In genomic region chr5:124043212-124043978, GRCm38 (mm10) we compare ENCODE assay signal across 9 mouse cellular contexts. TPM values are rescaled to one million over a fixed set of nuclear protein-coding genes. Genes with fewer than 3 reads are reported as not detected.
DNase-seq lines count a peak whose midpoint lies in the region; ATAC-seq and TF ChIP-seq lines count a peak whose summit lies in the region.
"Had no signal": no experiment of that assay in that cellular context is flagged by ENCODE, and none has a peak within 500 bp of the region (broad histone marks: within the 10 kb centered on the region; RNA-seq: fewer than 3 reads in every experiment).

No protein-coding gene starts in this region.

- no peak overlapping the region for H3K9ac ChIP-seq in hindbrain, postnatal 0 days (replicated peaks; ENCODE audit: low read length)
- no peak overlapping the region for H3K9ac ChIP-seq in liver, adult 2 months (ENCODE audit: low read depth, low read length)

- no peak overlapping the region for H3K4me2 ChIP-seq in hindbrain, postnatal 0 days (ENCODE audit: low read depth, low read length)

- H3K4me3 ChIP-seq in hindbrain, postnatal 0 days (ENCODE audit: low read length): no peak overlapping the region
- no peak overlapping the region for H3K4me3 ChIP-seq in liver, adult 2 months (ENCODE audit: insufficient read depth, low read depth, low read length)

- no peaks in the 10 kb centered on the region for H3K79me2 ChIP-seq in liver, adult 2 months (ENCODE audit: control insufficient read depth, insufficient read depth, low read length)

- DNase-seq in gastrocnemius, postnatal 10 days: peak; percentile 41
- DNase-seq in gastrocnemius, adult 8-10 months (ENCODE audit: low spot score in 2 of 2): no peak
- DNase-seq in adrenal gland, postnatal 36 days: peak; percentile 78 to 79
- DNase-seq in frontal cortex, postnatal 14 days (ENCODE audit: low spot score in 2 of 2): peak; percentile 66 to 78
- peak; percentile 91 for DNase-seq in hindbrain, postnatal 0 days (ENCODE audit: low spot score)
- DNase-seq in liver, adult 2 months (ENCODE audit: extremely low read depth, low read depth, low spot score): peak; percentile 66
- peak; percentile 84 to 85 for DNase-seq in right cerebral cortex, adult 2 months (ENCODE audit: low spot score in 2 of 2)
- no peak for DNase-seq in thymus, postnatal 0 days (ENCODE audit: low spot score)

- no peaks in the 10 kb centered on the region for H3K36me3 ChIP-seq in hindbrain, postnatal 0 days (ENCODE audit: insufficient read depth, low read length)
- no peaks in the 10 kb centered on the region for H3K36me3 ChIP-seq in liver, adult 2 months (ENCODE audit: control insufficient read depth, insufficient read depth, low read length)

- 20% methylated on average over 10 of the region's 10 CpGs for WGBS in hindbrain, postnatal 0 days
- WGBS in liver, adult 2 months: 38% methylated on average over 10 of the region's 10 CpGs

- peak; percentile 95 for ATAC-seq in hindbrain, postnatal 0 days

- no peak for TF ChIP-seq CTCF in hindbrain, postnatal 0 days (IDR thresholded peaks at IDR 0.05; ENCODE audit: low read depth)
- TF ChIP-seq CTCF in liver, adult 2 months (IDR thresholded peaks at IDR 0.05; ENCODE audit: low read depth, low read length): no peak

- no peak for TF ChIP-seq POLR2A in liver, adult 2 months (IDR thresholded peaks at IDR 0.05; ENCODE audit: extremely low read depth, insufficient read depth, low read length)

- no peaks in the 10 kb centered on the region for H3K27me3 ChIP-seq in hindbrain, postnatal 0 days (ENCODE audit: insufficient read depth, low read length)
- H3K27me3 ChIP-seq in liver, adult 2 months (ENCODE audit: control insufficient read depth, insufficient read depth, low read length): no peaks in the 10 kb centered on the region
- H3K27me3 ChIP-seq: CH12.LX had no signal

- H3K4me1 ChIP-seq in hindbrain, postnatal 0 days (ENCODE audit: insufficient read depth, low read length): peaks cover 5% of the 10 kb centered on the region
- no peaks in the 10 kb centered on the region for H3K4me1 ChIP-seq in liver, adult 2 months (ENCODE audit: control insufficient read depth, insufficient read depth, low read length)

- peak overlapping the region; percentile 45 for H3K27ac ChIP-seq in hindbrain, postnatal 0 days
- 0 out of 2 replicates have a peak overlapping the region, but pooled peaks have one; percentile 0 for H3K27ac ChIP-seq in liver, adult 2 months (replicated peaks; ENCODE audit: insufficient read depth, low read depth, low read length)

- H3K9me3 ChIP-seq in hindbrain, postnatal 0 days (ENCODE audit: low read length): no peaks in the 10 kb centered on the region

RNA-seq across cellular contexts. Expression of gene Vps37b, which starts 11.3 kb away (rescaled TPM):
- 10 to 100 TPM; 11.9 to 13.4 TPM for total RNA-seq in gastrocnemius, postnatal 10 days (2021)
- 1 to 10 TPM; 4.6 to 6.2 (median 5.1) TPM for total RNA-seq in gastrocnemius, adult 8-10 months (2022)
- 100 to 1,000 TPM in 1 of 2 experiments, 10 to 100 TPM in 1; 93.1 to 188 TPM for total RNA-seq in adrenal gland, postnatal 36 days (2021)
- 104 and 110 TPM in 2 replicates for total RNA-seq in hindbrain, postnatal 0 days (2014; rRNA removed)
- polyA plus RNA-seq in hindbrain, postnatal 0 days (2015; fragmentation: Nextera tagmentation; extraction: Ambion mirVana): 94.0 and 95.1 TPM in 2 replicates
- 4.4 and 6.2 TPM in 2 replicates for total RNA-seq in liver, adult 2 months (2014; rRNA removed)
- 27.3 and 31.4 TPM in 2 replicates for polyA plus RNA-seq in liver, adult 2 months (2012; rRNA removed)
- polyA plus RNA-seq in thymus, postnatal 0 days (2015; fragmentation: Nextera tagmentation; extraction: Ambion mirVana): 32.4 and 32.8 TPM in 2 replicates

RNA-seq across cellular contexts. Expression of gene Abcb9, which starts 52.2 kb away (rescaled TPM):
- total RNA-seq in gastrocnemius, postnatal 10 days (2021): 1 to 10 TPM; 4.2 to 4.4 TPM
- total RNA-seq in gastrocnemius, adult 8-10 months (2022): 1 to 10 TPM; 7.2 to 9.5 (median 8.8) TPM
- 10 to 100 TPM; 10.8 to 11.4 TPM for total RNA-seq in adrenal gland, postnatal 36 days (2021)
- 69.3 and 71.2 TPM in 2 replicates for total RNA-seq in hindbrain, postnatal 0 days (2014; rRNA removed)
- polyA plus RNA-seq in hindbrain, postnatal 0 days (2015; fragmentation: Nextera tagmentation; extraction: Ambion mirVana): 30.8 and 34.5 TPM in 2 replicates
- 0.74 and 0.87 TPM in 2 replicates for total RNA-seq in liver, adult 2 months (2014; rRNA removed)
- polyA plus RNA-seq in liver, adult 2 months (2012; rRNA removed): 2.4 and 2.5 TPM in 2 replicates
- 38.3 and 39.3 TPM in 2 replicates for polyA plus RNA-seq in thymus, postnatal 0 days (2015; fragmentation: Nextera tagmentation; extraction: Ambion mirVana)

Comparison
In these comparisons a context has a peak if more than half of its experiments do, and no peak if none do; other contexts are left out.
1. DNase-seq: peak in gastrocnemius, postnatal 10 days (single experiment), adrenal gland, postnatal 36 days (2 of 2), frontal cortex, postnatal 14 days (2 of 2), hindbrain, postnatal 0 days (single experiment), liver, adult 2 months (single experiment) and right cerebral cortex, adult 2 months (2 of 2); none in gastrocnemius, adult 8-10 months (0 of 2) and thymus, postnatal 0 days (single experiment).